Mouse (Mus musculus): ENCODE results near the gene Hist1h4d.
"Not testable (repeated sequence)": the region's sequence is repeated elsewhere in the genome, so short reads cannot be mapped to it uniquely, and the experiment has no call there.

Gene Hist1h4d

GRCm38 (mm10) chr13:23585442-23586098, 4.2 kb downstream of the Hist1h4d start:
- in situ Hi-C loops (cut with MboI; ENCODE audit: low pct_unique_long_range_greater_than_20kb in 1 of 2, low sequenced_read_pairs in 2 of 2, unreplicated experiment in 1 of 2): not testable (repeated sequence)

GRCm38 (mm10) chr13:23586099-23586939, 4.9 kb downstream of the Hist1h4d start:
- in situ Hi-C loops (cut with MboI; ENCODE audit: low pct_unique_long_range_greater_than_20kb in 1 of 2, low sequenced_read_pairs in 2 of 2, unreplicated experiment in 1 of 2): no loop called here

GRCm38 (mm10) chr13:23586940-23587225, 5.5 kb downstream of the Hist1h4d start:
- in situ Hi-C loops (cut with MboI; ENCODE audit: low pct_unique_long_range_greater_than_20kb in 1 of 2, low sequenced_read_pairs in 2 of 2, unreplicated experiment in 1 of 2): no loop called here

GRCm38 (mm10) chr13:23591206-23591605, 9.8 kb downstream of the Hist1h4d start:
- in situ Hi-C loops (cut with MboI; ENCODE audit: low pct_unique_long_range_greater_than_20kb in 1 of 2, low sequenced_read_pairs in 2 of 2, unreplicated experiment in 1 of 2): loop anchor here in 1 of 2 experiments (10.0 kb wide), 1 partner anchor 166 kb away; the partner anchor contains the start of gene Abt1

- in situ Hi-C loops (cut with MboI; ENCODE audit: low pct_unique_long_range_greater_than_20kb in 1 of 2, low sequenced_read_pairs in 2 of 2, unreplicated experiment in 1 of 2): loop anchor here in 1 of 2 experiments (10.0 kb wide), 1 partner anchor 167 kb away; the partner anchor contains the start of gene Abt1
Observed at GRCm38 (mm10) chr13:23591886-23592285, 10.5 kb downstream of the Hist1h4d start.

GRCm38 (mm10) chr13:23592614-23593013, 11.2 kb downstream of the Hist1h4d start:
- in situ Hi-C loops (cut with MboI; ENCODE audit: low pct_unique_long_range_greater_than_20kb in 1 of 2, low sequenced_read_pairs in 2 of 2, unreplicated experiment in 1 of 2): loop anchor here in 1 of 2 experiments (10.0 kb wide), 1 partner anchor 168 kb away; the partner anchor contains the start of gene Abt1

GRCm38 (mm10) chr13:23593051-23593770, 11.8 kb downstream of the Hist1h4d start:
- in situ Hi-C loops (cut with MboI; ENCODE audit: low pct_unique_long_range_greater_than_20kb in 1 of 2, low sequenced_read_pairs in 2 of 2, unreplicated experiment in 1 of 2): loop anchor here in 1 of 2 experiments (10.0 kb wide), 1 partner anchor 168 kb away; the partner anchor contains the start of gene Abt1

GRCm38 (mm10) chr13:23595185-23595584, 13.8 kb downstream of the Hist1h4d start:
- in situ Hi-C loops (cut with MboI; ENCODE audit: low pct_unique_long_range_greater_than_20kb in 1 of 2, low sequenced_read_pairs in 2 of 2, unreplicated experiment in 1 of 2): loop anchor here (5.0 to 10.0 kb wide), 2 partner anchors 163 to 170 kb away; partner anchors contain the start of gene Abt1 (in 1 of the 2)

- in situ Hi-C loops (cut with MboI; ENCODE audit: low pct_unique_long_range_greater_than_20kb in 1 of 2, low sequenced_read_pairs in 2 of 2, unreplicated experiment in 1 of 2): loop anchor here (5.0 to 10.0 kb wide), 2 partner anchors 163 to 171 kb away; partner anchors contain the start of gene Abt1 (in 1 of the 2)
Observed at GRCm38 (mm10) chr13:23595622-23596372, 14.4 kb downstream of the Hist1h4d start.

- in situ Hi-C loops (cut with MboI; ENCODE audit: low pct_unique_long_range_greater_than_20kb in 1 of 2, low sequenced_read_pairs in 2 of 2, unreplicated experiment in 1 of 2): loop anchor here (5.0 to 10.0 kb wide), 2 partner anchors 166 to 173 kb away; partner anchors contain the start of gene Abt1 (in 1 of the 2)
Observed at GRCm38 (mm10) chr13:23597957-23598356, 16.6 kb downstream of the Hist1h4d start.

- in situ Hi-C loops (cut with MboI; ENCODE audit: low pct_unique_long_range_greater_than_20kb in 1 of 2, low sequenced_read_pairs in 2 of 2, unreplicated experiment in 1 of 2): loop anchor here in 1 of 2 experiments (25.0 kb wide), 1 partner anchor 291 kb away; no protein-coding TSS in a partner anchor
Observed at GRCm38 (mm10) chr13:23603182-23603699, 21.8 kb downstream of the Hist1h4d start.

GRCm38 (mm10) chr13:23604452-23604851, 23.1 kb downstream of the Hist1h4d start:
- in situ Hi-C loops (cut with MboI; ENCODE audit: low pct_unique_long_range_greater_than_20kb in 1 of 2, low sequenced_read_pairs in 2 of 2, unreplicated experiment in 1 of 2): loop anchor here in 1 of 2 experiments (25.0 kb wide), 1 partner anchor 292 kb away; no protein-coding TSS in a partner anchor

- in situ Hi-C loops (cut with MboI; ENCODE audit: low pct_unique_long_range_greater_than_20kb in 1 of 2, low sequenced_read_pairs in 2 of 2, unreplicated experiment in 1 of 2): loop anchor here in 1 of 2 experiments (25.0 kb wide), 1 partner anchor 293 kb away; no protein-coding TSS in a partner anchor
Observed at GRCm38 (mm10) chr13:23605052-23605451, 23.7 kb downstream of the Hist1h4d start.

- in situ Hi-C loops (cut with MboI; ENCODE audit: low pct_unique_long_range_greater_than_20kb in 1 of 2, low sequenced_read_pairs in 2 of 2, unreplicated experiment in 1 of 2): loop anchor here in 1 of 2 experiments (25.0 kb wide), 1 partner anchor 297 kb away; no protein-coding TSS in a partner anchor
Observed at GRCm38 (mm10) chr13:23609209-23609608, 27.8 kb downstream of the Hist1h4d start.

- in situ Hi-C loops (cut with MboI; ENCODE audit: low pct_unique_long_range_greater_than_20kb in 1 of 2, low sequenced_read_pairs in 2 of 2, unreplicated experiment in 1 of 2): loop anchor here in 1 of 2 experiments (25.0 kb wide), 1 partner anchor 298 kb away; no protein-coding TSS in a partner anchor
Observed at GRCm38 (mm10) chr13:23609844-23610243, 28.4 kb downstream of the Hist1h4d start.

- in situ Hi-C loops (cut with MboI; ENCODE audit: low pct_unique_long_range_greater_than_20kb in 1 of 2, low sequenced_read_pairs in 2 of 2, unreplicated experiment in 1 of 2): loop anchor here in 1 of 2 experiments (25.0 kb wide), 1 partner anchor 298 kb away; no protein-coding TSS in a partner anchor
Observed at GRCm38 (mm10) chr13:23610393-23610792, 29.0 kb downstream of the Hist1h4d start.

GRCm38 (mm10) chr13:23611638-23612037, 30.2 kb downstream of the Hist1h4d start:
- in situ Hi-C loops (cut with MboI; ENCODE audit: low pct_unique_long_range_greater_than_20kb in 1 of 2, low sequenced_read_pairs in 2 of 2, unreplicated experiment in 1 of 2): loop anchor here in 1 of 2 experiments (25.0 kb wide), 1 partner anchor 299 kb away; no protein-coding TSS in a partner anchor

All from mouse embryonic stem cell (cell line).